Mouse (Mus musculus) ES-Bruce4 (cell line): ENCODE data around the gene Spin1. TPM values are rescaled to one million over a fixed set of nuclear protein-coding genes. Genes with fewer than 3 reads are reported as not detected.

Experiments used
- H3K27ac ChIP-seq: 2 replicates; pipeline ENCODE4 v1.5.1; 2012; ENCODE audit warnings: low read length, inconsistent platforms; ENCODE audit not compliant: insufficient read depth
- H3K27me3 ChIP-seq: 2 replicates; pipeline ENCODE4 v1.6.1; 2012; ENCODE audit warnings: mild to moderate bottlenecking, low read length, inconsistent platforms; ENCODE audit not compliant: control insufficient read depth, poor library complexity, insufficient read depth, severe bottlenecking
- H3K36me3 ChIP-seq: 2 replicates; pipeline ENCODE4 v1.6.1; 2012; ENCODE audit warnings: inconsistent platforms, mild to moderate bottlenecking, low read length, moderate library complexity; ENCODE audit not compliant: control insufficient read depth, poor library complexity, insufficient read depth, severe bottlenecking
- H3K4me1 ChIP-seq: one replicate; pipeline ENCODE4 v1.8.1; 2011; ENCODE audit warnings: low read length; ENCODE audit not compliant: control insufficient read depth, insufficient read depth
- H3K4me3 ChIP-seq: 2 replicates; pipeline ENCODE4 v1.5.1; 2011; ENCODE audit warnings: low read depth, mild to moderate bottlenecking, low read length
- H3K9ac ChIP-seq: 2 replicates; pipeline ENCODE4 v1.6.1; 2012; ENCODE audit warnings: low read depth, mild to moderate bottlenecking, inconsistent platforms; ENCODE audit not compliant: poor library complexity, severe bottlenecking
- H3K9me3 ChIP-seq: replicated peaks from 2 replicates; pipeline ENCODE4 v1.6.1; 2012; ENCODE audit warnings: mild to moderate bottlenecking, low read length, inconsistent platforms; ENCODE audit not compliant: control insufficient read depth, poor library complexity, insufficient read depth, severe bottlenecking
- CTCF ChIP-seq: IDR thresholded peaks from one replicate; pipeline ENCODE4 v1.8.1; 2011; ENCODE audit warnings: low read depth, low read length
- EP300 ChIP-seq: IDR thresholded peaks from 2 replicates; pipeline ENCODE4 v1.6.1; 2011; ENCODE audit warnings: low read depth, low read length; ENCODE audit not compliant: insufficient read depth
- POLR2A ChIP-seq: IDR thresholded peaks from one replicate; pipeline ENCODE4 v1.8.1; 2011; ENCODE audit warnings: low read length; ENCODE audit not compliant: insufficient read depth
- polyA plus RNA-seq: library from polyadenylated mRNA; stranded (reverse); fragments of >200 nt; gene quantifications from 2 replicates; pipeline ENCODE4 v1.2.4, GENCODE M21; 2011; ENCODE audit warnings: low read depth; ENCODE audit not compliant: missing spikeins, insufficient read depth, insufficient read length

The Spin1 gene
- polyA plus RNA-seq, 1 experiment, result 72.3 TPM

GRCm38 (mm10) chr13:51090105-51090661 is 10.5 kb upstream of the Spin1 start:
- Histone ChIP-seq H3K4me1 (peaks cover 1% of the 10 kb centered on the region), H3K4me3 (no peak overlapping the region)
- no peak for TF ChIP-seq CTCF
- TF ChIP-seq EP300, result no peak
- no peak for TF ChIP-seq POLR2A

DNA sequence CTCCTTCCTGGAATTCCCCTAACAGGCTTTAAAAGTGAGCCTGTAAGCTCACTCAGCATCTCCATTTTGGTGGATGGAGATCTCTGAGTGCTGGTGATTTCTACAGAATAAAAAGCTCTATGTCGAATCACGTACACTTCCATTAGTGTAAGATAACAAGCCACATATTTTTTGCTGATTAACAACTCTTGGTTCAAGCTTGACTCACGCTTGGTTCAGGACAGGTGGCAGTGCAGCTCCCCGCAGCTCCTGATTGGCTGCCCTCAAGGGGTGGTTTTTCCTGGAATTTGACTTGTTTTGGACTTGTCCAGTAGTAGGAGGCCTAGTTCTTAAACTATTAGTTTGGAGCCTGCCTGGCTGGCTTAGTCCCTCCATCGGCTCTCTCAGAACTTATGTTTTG is 7.2 kb upstream of the Spin1 start:
- Histone ChIP-seq H3K4me3 (no peak overlapping the region), H3K9me3 (peaks cover 49% of the 10 kb centered on the region), H3K9ac (no peak overlapping the region), H3K36me3 (no peaks in the 10 kb centered on the region), H3K27ac (peak overlapping the region; percentile 52; the same call in 1 of the 2 replicates), H3K27me3 (no peaks in the 10 kb centered on the region), H3K4me1 (peaks cover 1% of the 10 kb centered on the region)
- no peak for TF ChIP-seq EP300
- no peak for TF ChIP-seq CTCF
- TF ChIP-seq POLR2A, result no peak

More at GRCm38 (mm10) chr13:51090105-51090661, 10.5 kb upstream of the Spin1 start:
- Histone ChIP-seq H3K36me3 (no peaks in the 10 kb centered on the region), H3K27me3 (no peaks in the 10 kb centered on the region), H3K9ac (no peak overlapping the region), H3K9me3 (peaks cover 53% of the 10 kb centered on the region), H3K27ac (no peak overlapping the region)

DNA sequence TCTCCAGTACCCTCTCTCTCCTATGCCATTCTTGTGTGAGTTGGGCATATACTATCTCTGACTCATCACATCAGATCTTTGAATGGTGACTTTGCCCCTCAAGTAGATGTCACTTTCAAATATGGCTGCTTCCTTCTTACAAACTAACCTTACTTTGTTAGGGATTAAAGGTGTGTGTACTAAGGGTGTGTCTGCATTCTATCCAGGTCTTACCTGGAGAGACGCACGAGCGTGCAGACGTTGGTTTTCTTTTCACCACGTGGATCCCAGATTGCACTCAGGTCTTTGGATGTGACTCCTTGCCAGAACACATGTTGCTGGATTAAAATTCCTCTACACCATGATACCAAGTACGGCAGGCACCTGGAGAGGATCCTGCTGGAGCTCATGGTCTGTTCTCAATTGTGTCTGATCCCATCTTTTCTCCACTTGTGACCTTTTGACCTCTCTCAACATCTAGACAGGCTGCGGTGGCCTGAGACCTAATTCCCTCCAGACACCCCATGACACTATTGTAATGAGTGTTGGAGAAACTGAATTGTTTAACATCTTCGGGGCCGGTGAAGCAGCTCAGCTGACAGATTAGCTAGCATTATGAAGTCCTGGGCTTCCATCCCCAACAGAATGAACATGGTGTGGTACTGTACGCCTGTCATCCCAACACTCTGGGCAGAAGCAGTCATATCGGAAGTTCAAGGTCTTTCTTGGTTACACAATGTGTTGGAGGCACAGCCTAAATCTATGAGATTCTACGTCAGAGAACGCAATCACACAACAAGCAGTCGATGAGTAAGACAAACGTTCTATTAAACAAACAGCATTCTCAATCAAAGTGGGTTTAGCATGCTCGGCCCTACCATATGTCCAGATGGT is 6.1 kb upstream of the Spin1 start:
- no peak overlapping the region for H3K27ac ChIP-seq
- no peak overlapping the region for H3K9ac ChIP-seq
- H3K27me3 ChIP-seq, result no peaks in the 10 kb centered on the region
- no peak overlapping the region for H3K4me3 ChIP-seq
- peaks cover 48% of the 10 kb centered on the region for H3K9me3 ChIP-seq
- peaks cover 1% of the 10 kb centered on the region for H3K4me1 ChIP-seq
- H3K36me3 ChIP-seq, result no peaks in the 10 kb centered on the region
- TF ChIP-seq POLR2A (no peak), CTCF (no peak), EP300 (no peak)

DNA sequence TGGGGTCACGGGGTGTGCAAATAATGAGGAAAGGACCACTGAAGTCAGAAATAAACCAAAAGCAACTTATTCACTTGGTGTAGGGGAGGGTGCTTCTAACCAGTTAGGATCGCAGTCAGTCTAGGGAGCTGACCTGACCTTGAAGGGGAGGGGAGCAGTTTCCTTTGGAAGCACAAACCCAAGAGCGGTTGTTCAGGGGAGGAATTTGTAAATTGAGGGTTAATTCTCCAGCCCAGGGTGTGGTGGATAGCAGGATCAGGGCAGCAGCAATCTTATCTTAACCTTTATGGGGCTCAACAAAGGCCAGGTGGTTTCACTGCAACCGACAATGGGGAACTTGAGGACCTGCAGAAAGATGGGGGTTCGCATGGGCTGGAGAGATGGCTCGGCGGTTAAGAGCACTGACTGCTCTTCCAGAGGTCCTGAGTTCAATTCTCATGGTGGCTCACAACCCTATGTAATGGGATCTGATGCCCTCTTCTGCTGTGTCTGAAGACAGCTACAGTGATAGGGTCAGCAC is 5.4 kb upstream of the Spin1 start:
- Histone ChIP-seq H3K36me3 (no peaks in the 10 kb centered on the region), H3K4me3 (no peak overlapping the region), H3K9ac (no peak overlapping the region), H3K4me1 (peaks cover 1% of the 10 kb centered on the region), H3K9me3 (peaks cover 48% of the 10 kb centered on the region), H3K27me3 (no peaks in the 10 kb centered on the region), H3K27ac (no peak overlapping the region)
- no peak for TF ChIP-seq CTCF
- TF ChIP-seq POLR2A, result no peak
- TF ChIP-seq EP300, result no peak

DNA sequence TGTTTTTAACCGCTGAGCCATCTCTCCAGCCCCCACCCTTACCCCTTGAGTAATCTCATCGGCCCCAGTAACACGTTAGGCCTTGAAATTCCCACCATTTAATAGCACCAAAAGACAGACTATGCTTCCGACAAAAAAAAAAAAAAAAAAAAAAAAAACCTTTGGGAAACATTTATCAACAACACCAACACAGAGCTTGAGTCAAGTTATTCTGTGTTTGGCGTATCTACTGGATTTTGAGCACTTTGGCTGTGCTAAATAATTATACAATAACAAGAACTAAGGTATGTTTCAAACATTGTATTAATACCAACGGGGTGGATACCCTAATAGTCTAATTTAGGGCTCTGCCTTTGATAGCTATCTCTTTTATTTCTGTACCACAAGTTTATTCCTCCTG is 4.0 kb upstream of the Spin1 start:
- Histone ChIP-seq H3K9me3 (peaks cover 48% of the 10 kb centered on the region), H3K27ac (no peak overlapping the region), H3K36me3 (no peaks in the 10 kb centered on the region), H3K4me3 (no peak overlapping the region), H3K9ac (no peak overlapping the region), H3K4me1 (no peaks in the 10 kb centered on the region), H3K27me3 (no peaks in the 10 kb centered on the region)
- TF ChIP-seq EP300, result no peak
- no peak for TF ChIP-seq POLR2A
- no peak for TF ChIP-seq CTCF
